Mouse (Mus musculus) megakaryocyte, adult 5-6 weeks (primary cell): Measurements from ENCODE around the gene Yipf2. TPM values are rescaled to one million over a fixed set of nuclear protein-coding genes. Genes with fewer than 3 reads are reported as not detected.

Source experiments
- ATAC-seq: 2 replicates; pipeline ENCODE4 v1.8.0; 2016; ENCODE audit warnings: mild to moderate bottlenecking, inconsistent platforms; ENCODE audit not compliant: poor library complexity, severe bottlenecking
- total RNA-seq, 2 experiments: library from RNA; stranded (forward) in 1 of 2; stranded (reverse) in 1 of 2; fragments of 153-499, 151-499 nt in 1 of 2; fragments of 221-1000, 200-1000 nt in 1 of 2; gene quantifications; 2 replicates each; pipeline versions ENCODE4 v1.2.3 to v1.2.4; 2015 to 2017

Gene Yipf2
- 5.2 and 5.4 TPM in 2 replicates for total RNA-seq (2015)
- 5.9 and 8.7 TPM in 2 replicates for total RNA-seq (2017)

- peak; percentile 81 for ATAC-seq
Measured at GRCm38 (mm10) chr9:21592703-21593121, at the start of gene Yipf2, which contains the start of gene Timm29. Gene Yipf2, minus strand, starts transcription at chr9:21592828. Gene Timm29, plus strand, starts transcription at chr9:21592722.

- no peak for ATAC-seq
Measured at GRCm38 (mm10) chr9:21639031-21639430, 46.4 kb upstream of the Yipf2 start.

GRCm38 (mm10) chr9:21635639-21636038, 43.0 kb upstream of the Yipf2 start:
- no peak for ATAC-seq

- no peak for ATAC-seq
Measured at GRCm38 (mm10) chr9:21633106-21633505, 40.5 kb upstream of the Yipf2 start.

GRCm38 (mm10) chr9:21630673-21631072, 38.0 kb upstream of the Yipf2 start:
- ATAC-seq, result no peak; the same call in 1 of the 2 replicates

- ATAC-seq, result no peak
Measured at GRCm38 (mm10) chr9:21627145-21627795, 34.6 kb upstream of the Yipf2 start.

- ATAC-seq, result no peak
Measured at GRCm38 (mm10) chr9:21626571-21626970, 33.9 kb upstream of the Yipf2 start.

- ATAC-seq, result no peak
Measured at GRCm38 (mm10) chr9:21625342-21626339, 33.0 kb upstream of the Yipf2 start.

- ATAC-seq, result no peak
Measured at GRCm38 (mm10) chr9:21622676-21623075, 30.0 kb upstream of the Yipf2 start.

- no peak for ATAC-seq
Measured at GRCm38 (mm10) chr9:21620229-21620628, 27.6 kb upstream of the Yipf2 start.

GRCm38 (mm10) chr9:21617066-21617465, 24.4 kb upstream of the Yipf2 start:
- ATAC-seq, result no peak

GRCm38 (mm10) chr9:21616232-21616781, 23.7 kb upstream of the Yipf2 start:
- peak; percentile 78 for ATAC-seq

- peak; percentile 95 for ATAC-seq
Measured at GRCm38 (mm10) chr9:21615617-21616231, 23.1 kb upstream of the Yipf2 start, which contains the start of gene Smarca4. Gene Smarca4, plus strand, starts transcription at chr9:21616169.

GRCm38 (mm10) chr9:21614864-21615616, 22.4 kb upstream of the Yipf2 start:
- ATAC-seq, result no peak

GRCm38 (mm10) chr9:21609861-21610260, 17.2 kb upstream of the Yipf2 start:
- peak; percentile 100 for ATAC-seq

GRCm38 (mm10) chr9:21606648-21607047, 14.0 kb upstream of the Yipf2 start:
- ATAC-seq, result no peak

GRCm38 (mm10) chr9:21605865-21606264, 13.2 kb upstream of the Yipf2 start:
- no peak for ATAC-seq

GRCm38 (mm10) chr9:21604119-21604518, 11.5 kb upstream of the Yipf2 start:
- ATAC-seq, result no peak

GRCm38 (mm10) chr9:21601722-21602399, 9.2 kb upstream of the Yipf2 start:
- peak; percentile 91 for ATAC-seq
